Mouse (Mus musculus) hindbrain, embryonic 14.5 days (tissue): ENCODE data around the gene Osbpl2. TPM values are rescaled to one million over a fixed set of nuclear protein-coding genes. Genes with fewer than 3 reads are reported as not detected.

ENCODE experiments used
- ATAC-seq: fragments of 200-750 bp; cut with Nextera tagmentation; 2 replicates; pipeline ENCODE4 v1.8.0; 2017; ENCODE audit warnings: moderate number of reproducible peaks, mild to moderate bottlenecking, moderate TSS enrichment, moderate library complexity; ENCODE audit not compliant: low FRiP score
- DNase-seq: peaks from one replicate; pipeline ENCODE4 v3.0.0-alpha.2; 2015; ENCODE audit warnings: low spot score
- H3K27ac ChIP-seq: fragments of 300-500 bp; sonication (generic); 2 replicates; pipeline ENCODE4 v1.5.1; 2014; ENCODE audit warnings: mild to moderate bottlenecking, moderate library complexity
- H3K27me3 ChIP-seq: fragments of 300-500 bp; sonication (generic); 2 replicates; pipeline ENCODE4 v1.6.1; 2014; ENCODE audit warnings: mild to moderate bottlenecking, low read length, mixed read lengths; ENCODE audit not compliant: control insufficient read depth, insufficient read depth
- H3K36me3 ChIP-seq: fragments of 300-500 bp; sonication (generic); replicated peaks from 2 replicates; pipeline ENCODE4 v1.6.1; 2014; ENCODE audit not compliant: control insufficient read depth, insufficient read depth
- H3K4me1 ChIP-seq: fragments of 300-500 bp; sonication (generic); replicated peaks from 2 replicates; pipeline ENCODE4 v1.6.1; 2014; ENCODE audit warnings: antibody characterized with exemption, low read length, mixed read lengths; ENCODE audit not compliant: control insufficient read depth, insufficient read depth
- H3K4me2 ChIP-seq: fragments of 300-500 bp; sonication (generic); replicated peaks from 2 replicates; pipeline ENCODE4 v1.6.1; 2014; ENCODE audit warnings: mild to moderate bottlenecking, moderate library complexity
- H3K4me3 ChIP-seq: fragments of 300-500 bp; sonication (generic); replicated peaks from 2 replicates; pipeline ENCODE4 v1.5.1; 2014; ENCODE audit warnings: mild to moderate bottlenecking, low read length
- H3K9ac ChIP-seq: fragments of 300-500 bp; sonication (generic); 2 replicates; pipeline ENCODE4 v1.6.1; 2014
- H3K9me3 ChIP-seq: fragments of 300-500 bp; sonication (generic); 2 replicates; pipeline ENCODE4 v1.6.1; 2016; ENCODE audit warnings: low read length; ENCODE audit not compliant: control insufficient read depth
- WGBS: fragments of 180-500 bp; shearing (Covaris S2); extraction: QIAGEN DNeasy Blood & Tissue Kit; methylation state at CpG from one replicate; pipeline ENCODE4 v1.1.7; 2014; 5-methylcytosine and 5-hydroxymethylcytosine counted together
- polyA plus RNA-seq: library from polyadenylated mRNA; unstranded; fragments of >200 nt; fragmentation: Nextera tagmentation; extraction: Ambion mirVana; gene quantifications from 2 replicates; pipeline ENCODE4 v1.2.1, GENCODE M21; 2014

Gene Osbpl2
- polyA plus RNA-seq = 73.1 and 79.2 TPM in 2 replicates

GRCm38 (mm10) chr2:180118661-180119438 lies at the start of gene Osbpl2:
Gene Osbpl2 (plus strand): TSS chr2:180119306.
- Histone ChIP-seq H3K9me3 (no peaks in the 10 kb centered on the region), H3K4me2 (peak within 1 kb of the TSS; percentile 84), H3K27ac (peak within 1 kb of the TSS; percentile 87), H3K27me3 (no peaks in the 10 kb centered on the region), H3K4me1 (peaks cover 42% of the 10 kb centered on the region), H3K9ac (peak within 1 kb of the TSS; percentile 68), H3K36me3 (peaks cover 3% of the 10 kb centered on the region; the same call in 1 of the 2 replicates), H3K4me3 (peak within 1 kb of the TSS; percentile 73)
- DNase-seq (peak; percentile 98), ATAC-seq (peak; percentile 97)
- WGBS = under 1% methylated on average over 55 of the region's 55 CpGs

GRCm38 (mm10) chr2:180069770-180070480 lies 49.2 kb upstream of the Osbpl2 start:
- ATAC-seq (peak; percentile 61), DNase-seq (no peak)
- Histone ChIP-seq H3K27me3 (no peaks in the 10 kb centered on the region), H3K36me3 (peaks cover 38% of the 10 kb centered on the region), H3K27ac (peak overlapping the region; percentile 89), H3K9me3 (no peaks in the 10 kb centered on the region), H3K9ac (peak overlapping the region; percentile 72), H3K4me1 (peaks cover 14% of the 10 kb centered on the region), H3K4me3 (peak overlapping the region; percentile 58), H3K4me2 (peak overlapping the region; percentile 76)
- 37% methylated on average over 20 of the region's 20 CpGs for WGBS

- H3K4me1 ChIP-seq = peaks cover 14% of the 10 kb centered on the region
- peak within 1 kb of the TSS; percentile 58 for H3K4me3 ChIP-seq
Measured at GRCm38 (mm10) chr2:180070481-180071453, 48.3 kb upstream of the Osbpl2 start, which contains the start of gene Mtg2. Gene Mtg2 (plus strand): TSS chr2:180070588.

GRCm38 (mm10) chr2:180071671-180072070 lies 47.4 kb upstream of the Osbpl2 start:
- H3K4me3 ChIP-seq = no peak overlapping the region
- ATAC-seq (no peak), DNase-seq (no peak)
- 89% methylated on average over 2 of the region's 2 CpGs for WGBS
- H3K27me3 ChIP-seq = no peaks in the 10 kb centered on the region
- H3K9me3 ChIP-seq = no peaks in the 10 kb centered on the region
- H3K4me1 ChIP-seq = peaks cover 14% of the 10 kb centered on the region
- peaks cover 38% of the 10 kb centered on the region for H3K36me3 ChIP-seq
- H3K4me2 ChIP-seq = peak overlapping the region; percentile 76
- H3K27ac ChIP-seq = no peak overlapping the region
- H3K9ac ChIP-seq = peak overlapping the region; percentile 72; the same call in 1 of the 2 replicates

More at GRCm38 (mm10) chr2:180070481-180071453, 48.3 kb upstream of the Osbpl2 start, which contains the start of gene Mtg2:
- DNase-seq (peak; percentile 92), ATAC-seq (peak; percentile 95)
- Histone ChIP-seq H3K36me3 (peaks cover 38% of the 10 kb centered on the region), H3K9me3 (no peaks in the 10 kb centered on the region), H3K27me3 (no peaks in the 10 kb centered on the region), H3K27ac (peak within 1 kb of the TSS; percentile 89), H3K4me2 (peak within 1 kb of the TSS; percentile 76), H3K9ac (peak within 1 kb of the TSS; percentile 72)
- WGBS = 4% methylated on average over 58 of the region's 58 CpGs

- DNase-seq = no peak
- WGBS = 90% methylated on average over 7 of the region's 7 CpGs
- Histone ChIP-seq H3K4me1 (peaks cover 14% of the 10 kb centered on the region), H3K27ac (no peak overlapping the region), H3K4me3 (no peak overlapping the region), H3K9ac (no peak overlapping the region), H3K27me3 (no peaks in the 10 kb centered on the region), H3K4me2 (no peak overlapping the region), H3K36me3 (peaks cover 37% of the 10 kb centered on the region), H3K9me3 (no peaks in the 10 kb centered on the region)
- ATAC-seq = no peak
Measured at GRCm38 (mm10) chr2:180072886-180073285, 46.2 kb upstream of the Osbpl2 start.

GRCm38 (mm10) chr2:180077622-180078021 lies 41.5 kb upstream of the Osbpl2 start:
- Histone ChIP-seq H3K27ac (no peak overlapping the region), H3K4me2 (no peak overlapping the region), H3K36me3 (peaks cover 56% of the 10 kb centered on the region), H3K9ac (no peak overlapping the region), H3K4me1 (no peaks in the 10 kb centered on the region), H3K27me3 (no peaks in the 10 kb centered on the region), H3K9me3 (no peaks in the 10 kb centered on the region), H3K4me3 (no peak overlapping the region)
- 71% methylated on average over 3 of the region's 3 CpGs for WGBS
- no peak for DNase-seq
- ATAC-seq = no peak

- H3K4me3 ChIP-seq = no peak overlapping the region
- no peak overlapping the region for H3K9ac ChIP-seq
- no peaks in the 10 kb centered on the region for H3K9me3 ChIP-seq
- DNase-seq = no peak
- H3K27ac ChIP-seq = no peak overlapping the region
- no peaks in the 10 kb centered on the region for H3K27me3 ChIP-seq
- H3K4me1 ChIP-seq = no peaks in the 10 kb centered on the region
- WGBS = 89% methylated on average over 8 of the region's 8 CpGs
- no peak for ATAC-seq
- no peak overlapping the region for H3K4me2 ChIP-seq
- H3K36me3 ChIP-seq = peaks cover 66% of the 10 kb centered on the region
Measured at GRCm38 (mm10) chr2:180080680-180081079, 38.4 kb upstream of the Osbpl2 start.

GRCm38 (mm10) chr2:180083063-180083462 lies 36.0 kb upstream of the Osbpl2 start:
- Histone ChIP-seq H3K9me3 (no peaks in the 10 kb centered on the region), H3K9ac (no peak overlapping the region), H3K4me3 (no peak overlapping the region), H3K27me3 (no peaks in the 10 kb centered on the region), H3K4me1 (0 out of 2 replicates have a peak, but pooled peaks cover 5% of the 10 kb centered on the region), H3K27ac (no peak overlapping the region), H3K36me3 (peaks cover 66% of the 10 kb centered on the region), H3K4me2 (no peak overlapping the region)
- no peak for ATAC-seq
- DNase-seq = no peak
- WGBS = 92% methylated on average over 10 of the region's 10 CpGs
